Mouse (Mus musculus) midbrain, embryonic 13.5 days (tissue): ENCODE data around the gene Tut4. TPM values are rescaled to one million over a fixed set of nuclear protein-coding genes. Genes with fewer than 3 reads are reported as not detected.

ENCODE experiments used
- ATAC-seq: fragments of 200-750 bp; cut with Nextera tagmentation; 2 replicates; pipeline ENCODE4 v1.8.0; 2017; ENCODE audit warnings: mild to moderate bottlenecking, moderate TSS enrichment, moderate library complexity
- H3K27ac ChIP-seq: fragments of 300-500 bp; sonication (generic); 2 replicates; pipeline ENCODE4 v1.5.1; 2015; ENCODE audit warnings: inconsistent platforms, mild to moderate bottlenecking, moderate library complexity
- H3K27me3 ChIP-seq: fragments of 300-500 bp; sonication (generic); 2 replicates; pipeline ENCODE4 v1.6.1; 2015; ENCODE audit warnings: mild to moderate bottlenecking, inconsistent platforms
- H3K36me3 ChIP-seq: fragments of 300-500 bp; sonication (generic); 2 replicates; pipeline ENCODE4 v1.6.1; 2015; ENCODE audit warnings: mild to moderate bottlenecking, inconsistent platforms
- H3K4me1 ChIP-seq: fragments of 300-500 bp; sonication (generic); replicated peaks from 2 replicates; pipeline ENCODE4 v1.6.1; 2015; ENCODE audit warnings: inconsistent platforms
- H3K4me2 ChIP-seq: fragments of 300-500 bp; sonication (generic); replicated peaks from 2 replicates; pipeline ENCODE4 v1.6.1; 2015; ENCODE audit warnings: moderate library complexity, mild to moderate bottlenecking, inconsistent platforms
- H3K4me3 ChIP-seq: fragments of 300-500 bp; sonication (generic); replicated peaks from 2 replicates; pipeline ENCODE4 v1.5.1; 2015; ENCODE audit warnings: mild to moderate bottlenecking, inconsistent platforms
- H3K9ac ChIP-seq: fragments of 300-500 bp; sonication (generic); replicated peaks from 2 replicates; pipeline ENCODE4 v1.6.1; 2015; ENCODE audit warnings: mild to moderate bottlenecking, inconsistent platforms
- H3K9me3 ChIP-seq: fragments of 300-500 bp; sonication (generic); 2 replicates; pipeline ENCODE4 v1.6.1; 2016; ENCODE audit warnings: mild to moderate bottlenecking, inconsistent platforms
- WGBS: fragments of 180-500 bp; shearing (Covaris S2); methylation state at CpG from one replicate; pipeline ENCODE4 v1.1.7; 2015; 5-methylcytosine and 5-hydroxymethylcytosine counted together
- polyA plus RNA-seq: library from polyadenylated mRNA; unstranded; fragments of >200 nt; fragmentation: Nextera tagmentation; extraction: Ambion mirVana; gene quantifications from 2 replicates; pipeline ENCODE4 v1.2.1, GENCODE M21; 2015

Tut4 gene
- polyA plus RNA-seq = 92.4 and 97.6 TPM in 2 replicates

GRCm38 (mm10) chr4:108459231-108460155, at the start of gene Tut4:
Tut4 (plus strand) TSS chr4:108459426.
- no peaks in the 10 kb centered on the region for H3K27me3 ChIP-seq
- ATAC-seq = peak; percentile 91
- H3K9me3 ChIP-seq = no peaks in the 10 kb centered on the region
- under 1% methylated on average over 86 of the region's 97 CpGs for WGBS
- H3K4me3 ChIP-seq = peak within 1 kb of the TSS; percentile 99
- peak within 1 kb of the TSS; percentile 78 for H3K4me2 ChIP-seq
- peak within 1 kb of the TSS; percentile 99 for H3K27ac ChIP-seq
- 0 out of 2 replicates have a peak, but pooled peaks cover 4% of the 10 kb centered on the region for H3K36me3 ChIP-seq
- H3K9ac ChIP-seq = peak within 1 kb of the TSS; percentile 99
- H3K4me1 ChIP-seq = peaks cover 20% of the 10 kb centered on the region

GRCm38 (mm10) chr4:108424587-108424986, 34.6 kb upstream of the Tut4 start:
- Histone ChIP-seq H3K27ac (no peak overlapping the region), H3K9ac (no peak overlapping the region), H3K9me3 (no peaks in the 10 kb centered on the region), H3K4me2 (no peak overlapping the region), H3K27me3 (no peaks in the 10 kb centered on the region), H3K36me3 (no peaks in the 10 kb centered on the region), H3K4me1 (no peaks in the 10 kb centered on the region), H3K4me3 (no peak overlapping the region)
- no peak for ATAC-seq
- WGBS = 91% methylated on average over 2 of the region's 2 CpGs

DNA sequence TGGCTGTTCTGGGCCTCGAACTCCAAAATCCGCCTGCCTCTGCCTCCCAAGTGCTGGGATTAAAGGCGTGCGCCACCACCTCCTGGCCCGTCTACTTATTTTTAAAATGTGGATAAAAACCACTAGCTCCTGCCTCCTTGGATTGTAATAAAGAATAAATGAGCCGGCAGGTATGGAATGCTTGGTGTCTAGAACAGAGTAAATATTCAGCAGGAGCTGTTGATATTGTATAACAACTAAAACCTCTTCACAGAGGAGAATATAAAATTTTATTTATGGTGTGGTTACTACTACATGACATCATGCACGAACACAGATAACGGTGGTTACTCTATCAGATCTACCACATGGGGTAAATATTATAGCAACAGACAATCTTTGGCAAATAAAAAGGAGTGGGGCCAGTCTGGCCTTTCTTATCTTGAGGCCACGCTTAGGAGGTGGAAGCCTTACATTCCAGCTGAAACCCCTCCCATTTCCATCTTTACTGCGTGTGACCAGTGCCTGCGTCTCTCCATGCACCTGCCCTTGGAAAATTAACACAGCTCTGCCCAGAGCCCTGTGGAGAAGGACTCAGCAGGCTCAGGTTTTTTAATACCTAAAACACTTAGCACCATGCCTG, 31.4 kb upstream of the Tut4 start:
- Histone ChIP-seq H3K27me3 (no peaks in the 10 kb centered on the region), H3K4me2 (no peak overlapping the region), H3K36me3 (no peaks in the 10 kb centered on the region), H3K9me3 (no peaks in the 10 kb centered on the region), H3K27ac (no peak overlapping the region), H3K9ac (no peak overlapping the region), H3K4me1 (peaks cover 25% of the 10 kb centered on the region), H3K4me3 (no peak overlapping the region)
- no peak for ATAC-seq
- WGBS = 83% methylated on average over 11 of the region's 11 CpGs

DNA sequence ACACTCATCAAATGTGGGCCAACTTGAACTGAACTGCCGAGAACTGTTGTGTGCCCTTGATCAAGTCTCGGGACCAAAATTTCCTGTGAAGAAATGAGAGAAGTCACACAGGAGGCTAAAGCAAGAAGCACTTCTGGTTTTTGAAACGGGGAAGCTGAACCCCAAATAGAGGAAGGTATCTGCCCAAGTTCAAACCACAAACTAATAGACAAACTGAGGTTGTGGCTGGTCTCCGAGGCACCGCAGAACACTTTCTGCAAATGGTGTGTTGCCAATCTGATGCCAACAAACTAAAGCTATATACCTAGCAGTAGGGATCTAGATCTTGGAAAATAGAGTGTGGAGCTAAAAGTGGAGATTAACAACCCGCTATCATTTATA, 30.9 kb upstream of the Tut4 start:
- WGBS = 87% methylated on average over 6 of the region's 6 CpGs
- Histone ChIP-seq H3K27me3 (no peaks in the 10 kb centered on the region), H3K36me3 (no peaks in the 10 kb centered on the region), H3K27ac (no peak overlapping the region), H3K4me3 (no peak overlapping the region), H3K9me3 (no peaks in the 10 kb centered on the region), H3K4me2 (no peak overlapping the region), H3K4me1 (peaks cover 30% of the 10 kb centered on the region), H3K9ac (no peak overlapping the region)
- no peak for ATAC-seq

DNA sequence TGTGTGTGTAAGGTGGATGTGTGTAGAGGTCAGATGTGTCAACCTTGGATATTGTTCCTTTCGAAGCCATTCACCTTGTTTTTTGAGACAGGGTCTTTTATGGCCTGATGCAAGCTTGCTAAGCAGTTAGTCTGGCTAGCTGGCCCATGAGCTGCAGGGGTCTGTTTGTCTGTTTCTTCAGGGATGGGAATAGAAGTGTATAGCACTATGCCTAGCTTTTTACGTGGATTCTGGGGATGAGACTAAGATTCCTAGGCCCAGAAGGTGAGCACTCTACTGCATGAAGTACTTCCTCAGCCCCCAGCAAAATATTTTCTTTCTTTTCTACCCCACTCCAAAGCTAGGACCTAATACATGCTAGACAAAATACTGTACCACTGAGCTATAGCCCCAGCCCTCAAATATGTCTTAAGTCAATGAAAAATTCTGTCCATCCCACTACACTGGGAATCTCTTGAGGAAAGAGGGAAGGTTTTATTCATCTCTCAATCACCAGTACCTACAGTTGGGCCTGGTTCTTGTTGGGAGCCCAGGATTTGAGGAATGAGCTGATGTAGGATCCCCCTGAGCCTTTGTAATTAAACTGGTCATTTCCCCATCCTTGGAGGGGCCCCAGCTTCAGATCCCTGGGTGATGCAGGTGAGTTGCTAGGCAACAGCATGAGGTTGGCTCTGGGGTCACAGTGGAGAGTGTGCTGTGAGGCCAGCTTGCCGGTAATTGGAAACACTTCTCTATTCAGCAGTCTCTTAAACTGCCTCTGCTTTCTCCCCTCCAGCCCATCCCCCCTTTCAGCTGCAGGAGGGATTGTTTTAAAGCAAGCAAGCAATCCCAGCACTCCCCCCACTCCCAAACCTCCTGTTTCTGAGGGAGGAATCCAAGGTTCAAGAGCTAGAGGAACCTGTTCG, 28.3 kb upstream of the Tut4 start:
- H3K4me3 ChIP-seq = no peak overlapping the region
- no peak overlapping the region for H3K9ac ChIP-seq
- no peaks in the 10 kb centered on the region for H3K27me3 ChIP-seq
- ATAC-seq = peak; percentile 97
- peak overlapping the region; percentile 4; the same call in 1 of the 2 replicates for H3K4me2 ChIP-seq
- no peaks in the 10 kb centered on the region for H3K36me3 ChIP-seq
- peaks cover 33% of the 10 kb centered on the region for H3K4me1 ChIP-seq
- 25% methylated on average over 4 of the region's 4 CpGs for WGBS
- H3K27ac ChIP-seq = peak overlapping the region; percentile 83
- no peaks in the 10 kb centered on the region for H3K9me3 ChIP-seq

- H3K4me3 ChIP-seq = no peak overlapping the region
- no peaks in the 10 kb centered on the region for H3K27me3 ChIP-seq
- no peak overlapping the region for H3K9ac ChIP-seq
- H3K36me3 ChIP-seq = no peaks in the 10 kb centered on the region
- no peaks in the 10 kb centered on the region for H3K9me3 ChIP-seq
- peaks cover 33% of the 10 kb centered on the region for H3K4me1 ChIP-seq
- H3K4me2 ChIP-seq = 0 out of 2 replicates have a peak overlapping the region, but pooled peaks have one; percentile 4
- peak overlapping the region; percentile 83 for H3K27ac ChIP-seq
- peak; percentile 51 for ATAC-seq
- 32% methylated on average over 2 of the region's 2 CpGs for WGBS
Measured at GRCm38 (mm10) chr4:108431561-108431936, 27.7 kb upstream of the Tut4 start.

DNA sequence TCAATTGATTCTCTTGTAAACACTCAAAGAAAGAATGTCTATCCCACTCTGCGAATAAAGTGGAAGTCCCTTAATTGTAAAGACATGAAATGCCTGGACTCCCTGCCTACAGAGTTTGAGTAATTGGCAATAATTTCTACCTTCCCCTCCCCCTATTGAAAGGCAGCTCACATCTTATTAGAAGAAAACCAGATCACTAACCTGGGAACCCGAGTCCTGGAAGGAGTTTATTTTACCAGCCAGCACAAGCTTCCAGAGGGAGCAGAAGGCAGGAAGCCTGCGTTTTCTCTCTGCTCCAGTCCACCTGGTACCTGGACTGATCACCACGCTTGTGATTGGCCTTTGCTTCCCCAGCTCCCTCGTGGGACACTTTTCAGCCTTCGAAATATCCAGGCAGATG, 25.9 kb upstream of the Tut4 start:
- Histone ChIP-seq H3K27ac (no peak overlapping the region), H3K4me1 (peaks cover 33% of the 10 kb centered on the region), H3K4me3 (no peak overlapping the region), H3K36me3 (no peaks in the 10 kb centered on the region), H3K4me2 (no peak overlapping the region), H3K9me3 (no peaks in the 10 kb centered on the region), H3K9ac (no peak overlapping the region), H3K27me3 (no peaks in the 10 kb centered on the region)
- ATAC-seq = no peak
- WGBS = 38% methylated on average over 6 of the region's 6 CpGs

DNA sequence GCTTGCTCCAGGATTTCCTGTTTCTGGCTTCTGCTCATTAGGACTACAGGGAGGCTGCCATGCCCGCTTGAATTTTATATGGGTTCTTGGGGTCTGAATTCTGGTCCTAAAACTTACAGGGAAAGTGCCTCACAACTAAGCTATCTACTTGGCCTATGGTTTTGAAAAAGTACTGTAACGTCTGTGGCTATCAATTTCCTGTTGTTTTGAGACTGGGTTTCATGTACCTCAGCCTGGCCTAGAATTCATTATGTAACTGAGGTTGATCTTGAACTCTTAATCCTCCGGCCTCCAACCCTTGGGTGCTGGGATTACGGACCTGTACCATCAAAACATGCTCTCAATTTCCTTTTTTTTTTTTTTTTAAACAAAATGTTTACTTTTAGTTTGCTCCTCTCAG, 25.0 kb upstream of the Tut4 start:
- H3K27ac ChIP-seq = no peak overlapping the region
- H3K4me2 ChIP-seq = no peak overlapping the region
- WGBS = 91% methylated on average over 4 of the region's 4 CpGs
- no peak overlapping the region for H3K4me3 ChIP-seq
- no peak overlapping the region for H3K9ac ChIP-seq
- H3K4me1 ChIP-seq = peaks cover 33% of the 10 kb centered on the region
- no peaks in the 10 kb centered on the region for H3K36me3 ChIP-seq
- ATAC-seq = no peak
- no peaks in the 10 kb centered on the region for H3K9me3 ChIP-seq
- no peaks in the 10 kb centered on the region for H3K27me3 ChIP-seq

- Histone ChIP-seq H3K4me2 (no peak overlapping the region), H3K27me3 (no peaks in the 10 kb centered on the region), H3K9ac (no peak overlapping the region), H3K4me3 (no peak overlapping the region), H3K4me1 (peaks cover 33% of the 10 kb centered on the region), H3K9me3 (no peaks in the 10 kb centered on the region), H3K27ac (no peak overlapping the region), H3K36me3 (no peaks in the 10 kb centered on the region)
- WGBS = 94% methylated on average over 3 of the region's 3 CpGs
- ATAC-seq = no peak
Measured at GRCm38 (mm10) chr4:108434781-108435180, 24.4 kb upstream of the Tut4 start.

DNA sequence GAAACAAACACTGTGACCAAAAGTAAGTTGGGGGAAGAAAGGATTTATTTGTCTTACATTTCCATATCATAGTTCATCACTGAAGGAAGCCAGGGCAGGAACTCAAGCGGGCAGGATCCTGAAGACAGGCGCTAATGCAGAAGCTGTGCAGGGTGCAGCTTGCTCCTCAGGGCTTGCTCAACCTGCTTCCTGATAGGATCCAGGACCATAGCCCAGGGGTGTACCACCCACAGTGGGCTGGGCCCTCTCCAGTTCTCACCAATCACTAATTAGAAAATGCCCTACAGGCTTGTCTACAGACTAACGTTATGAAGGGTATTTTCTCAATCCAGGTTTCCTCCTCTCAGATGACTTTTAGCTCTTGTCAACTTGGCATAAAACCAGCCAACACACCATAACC, 23.6 kb upstream of the Tut4 start:
- 80% methylated on average over 3 of the region's 3 CpGs for WGBS
- no peaks in the 10 kb centered on the region for H3K9me3 ChIP-seq
- H3K27ac ChIP-seq = no peak overlapping the region
- no peak overlapping the region for H3K4me3 ChIP-seq
- H3K4me1 ChIP-seq = peaks cover 30% of the 10 kb centered on the region
- no peaks in the 10 kb centered on the region for H3K27me3 ChIP-seq
- H3K4me2 ChIP-seq = no peak overlapping the region
- H3K36me3 ChIP-seq = no peaks in the 10 kb centered on the region
- no peak overlapping the region for H3K9ac ChIP-seq
- ATAC-seq = no peak

DNA sequence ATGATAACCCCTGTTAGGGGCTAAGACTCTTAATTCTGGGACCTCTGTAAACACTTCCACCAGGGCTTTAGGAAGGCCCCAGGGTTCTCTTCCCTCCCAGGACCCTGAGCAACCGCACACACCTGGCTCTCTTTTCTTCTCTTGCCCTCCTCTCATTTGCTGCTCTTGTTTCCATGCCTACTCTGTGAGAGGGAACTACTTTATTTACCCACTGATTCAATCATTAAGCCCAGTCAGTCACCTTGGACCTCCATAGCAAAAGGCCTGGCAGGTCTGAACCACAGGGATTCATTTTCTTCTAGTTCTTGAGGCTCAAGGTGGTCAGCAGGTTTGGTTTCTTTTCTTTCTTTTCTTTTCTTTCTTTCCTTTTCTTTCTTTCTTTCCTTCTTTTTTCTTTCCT, 23.0 kb upstream of the Tut4 start:
- H3K36me3 ChIP-seq = no peaks in the 10 kb centered on the region
- no peak for ATAC-seq
- WGBS = 78% methylated on average over 1 of the region's 1 CpGs
- no peaks in the 10 kb centered on the region for H3K9me3 ChIP-seq
- H3K4me1 ChIP-seq = peaks cover 24% of the 10 kb centered on the region
- H3K9ac ChIP-seq = no peak overlapping the region
- H3K27ac ChIP-seq = no peak overlapping the region
- no peak overlapping the region for H3K4me3 ChIP-seq
- no peak overlapping the region for H3K4me2 ChIP-seq
- H3K27me3 ChIP-seq = no peaks in the 10 kb centered on the region
